Mouse (Mus musculus) CH12.LX (cell line): Measurements from ENCODE around the gene Man1a2. TPM values are rescaled to one million over a fixed set of nuclear protein-coding genes. Genes with fewer than 3 reads are reported as not detected.
A peak's percentile ranks its signal among the peaks of the same experiment; 100 is the strongest.

Experiments
- EP300 ChIP-seq: IDR thresholded peaks from 2 replicates; pipeline ENCODE4 v1.6.1; 2011; ENCODE audit warnings: low read length, improper control_type of control experiment
- ETS1 ChIP-seq: conservative IDR thresholded peaks from 2 replicates; pipeline ENCODE4 v1.6.1; 2012; ENCODE audit warnings: low read depth, mild to moderate bottlenecking, inconsistent platforms, low read length, improper control_type of control experiment, moderate library complexity
- GABPA ChIP-seq: IDR thresholded peaks from 2 replicates; pipeline ENCODE4 v1.6.1; 2012; ENCODE audit warnings: low read depth, low read length, improper control_type of control experiment, inconsistent platforms; ENCODE audit not compliant: insufficient replicate concordance
- HCFC1 ChIP-seq: IDR thresholded peaks from 2 replicates; pipeline ENCODE4 v1.6.1; 2012; ENCODE audit warnings: low read depth, mild to moderate bottlenecking, inconsistent platforms, low read length, improper control_type of control experiment
- IRF4 ChIP-seq: IDR thresholded peaks from 2 replicates; pipeline ENCODE4 v1.6.1; 2014; ENCODE audit warnings: low read depth, mild to moderate bottlenecking, inconsistent platforms, low read length, improper control_type of control experiment
- JUND ChIP-seq: conservative IDR thresholded peaks from 2 replicates; pipeline ENCODE4 v1.6.1; 2011; ENCODE audit warnings: low read depth, low read length, improper control_type of control experiment
- MAFK ChIP-seq: IDR thresholded peaks from 2 replicates; pipeline ENCODE4 v1.6.1; 2011; ENCODE audit warnings: low read length, improper control_type of control experiment; ENCODE audit not compliant: insufficient replicate concordance
- MAX ChIP-seq: IDR thresholded peaks from 2 replicates; pipeline ENCODE4 v1.6.1; 2011; ENCODE audit warnings: low read length, improper control_type of control experiment
- MAZ ChIP-seq: IDR thresholded peaks from 2 replicates; pipeline ENCODE4 v1.6.1; 2012; ENCODE audit warnings: low read depth, mild to moderate bottlenecking, inconsistent platforms, low read length, improper control_type of control experiment, moderate library complexity
- MYC ChIP-seq: IDR thresholded peaks from 2 replicates; pipeline ENCODE4 v1.6.1; 2011; ENCODE audit warnings: low read depth, mild to moderate bottlenecking, improper control_type of control experiment, low read length
- POLR2A ChIP-seq: IDR thresholded peaks from 2 replicates; pipeline ENCODE4 v1.6.1; 2011; ENCODE audit warnings: low read depth, mild to moderate bottlenecking, improper control_type of control experiment, low read length
- POLR2AphosphoS2 ChIP-seq: IDR thresholded peaks from 2 replicates; pipeline ENCODE4 v1.6.1; 2011; ENCODE audit warnings: low read depth, low read length, improper control_type of control experiment
- RCOR1 ChIP-seq: conservative IDR thresholded peaks from 2 replicates; pipeline ENCODE4 v1.6.1; 2012; ENCODE audit warnings: low read depth, mild to moderate bottlenecking, inconsistent platforms, low read length, improper control_type of control experiment
- SIN3A ChIP-seq: IDR thresholded peaks from 2 replicates; pipeline ENCODE4 v1.6.1; 2012; ENCODE audit warnings: low read length, improper control_type of control experiment, inconsistent platforms
- SMC3 ChIP-seq: IDR thresholded peaks from 2 replicates; pipeline ENCODE4 v1.6.1; 2011; ENCODE audit warnings: low read depth, low read length, improper control_type of control experiment
- USF1 ChIP-seq: IDR thresholded peaks from 2 replicates; pipeline ENCODE4 v1.6.1; 2014; ENCODE audit warnings: low read depth, mild to moderate bottlenecking, inconsistent platforms, low read length, improper control_type of control experiment
- USF2 ChIP-seq: conservative IDR thresholded peaks from 2 replicates; pipeline ENCODE4 v1.6.1; 2011; ENCODE audit warnings: low read depth, low read length, improper control_type of control experiment
- ZMIZ1 ChIP-seq: IDR thresholded peaks from 2 replicates; pipeline ENCODE4 v1.6.1; 2012; ENCODE audit warnings: low read depth, mild to moderate bottlenecking, inconsistent platforms, low read length, improper control_type of control experiment
- polyA plus RNA-seq: library from polyadenylated mRNA; unstranded; fragments of >175 nt; gene quantifications from 2 replicates; pipeline ENCODE4 v1.2.1, GENCODE M21; 2012; ENCODE audit warnings: low read depth; ENCODE audit not compliant: insufficient read length
- total RNA-seq, 2 experiments: library from RNA; depleted of rRNA; stranded (reverse); fragments of 300-350 nt in 1 of 2; fragments of >200 nt in 1 of 2; gene quantifications; 2 replicates each; pipeline ENCODE4 v1.2.3; 2012 to 2014

Gene Man1a2
- total and polyA plus RNA-seq, 3 experiments: 31.1 to 73.6 (median 53.5) TPM

DNA sequence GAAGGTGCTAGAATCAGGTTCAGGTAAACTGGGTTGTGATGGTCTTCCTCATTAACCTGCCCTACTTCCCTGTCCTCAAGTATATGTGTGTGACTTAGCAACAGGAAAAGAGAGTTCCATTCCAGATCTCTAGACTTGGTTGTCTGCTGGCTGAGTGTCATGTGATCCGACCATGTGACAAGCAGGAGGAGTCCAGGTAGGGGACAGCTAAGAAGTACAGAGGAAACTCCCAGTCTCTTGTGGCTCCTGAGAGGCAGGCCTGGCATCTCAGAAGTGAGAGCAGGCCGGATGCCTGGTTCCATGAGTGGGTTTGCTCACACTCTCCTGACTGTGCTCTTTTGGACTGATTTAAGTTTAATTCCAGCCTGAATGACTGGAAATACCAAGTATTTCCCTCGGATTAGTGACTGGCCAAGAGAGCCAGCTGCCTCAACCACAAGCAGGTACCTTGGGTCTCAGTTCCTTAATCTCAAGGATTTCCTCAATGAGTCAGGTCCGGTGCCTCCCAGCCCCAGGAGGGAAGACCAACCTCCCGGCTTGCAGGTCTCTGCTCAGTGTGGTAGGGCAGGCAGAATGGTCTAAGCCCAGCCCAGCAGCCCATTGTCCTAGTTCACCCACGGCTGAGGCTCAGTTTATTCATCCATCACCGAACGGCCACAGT lies 170.1 kb downstream of the Man1a2 start (continued):
- TF ChIP-seq GABPA: no peak
- no peak for TF ChIP-seq ZMIZ1
- no peak for TF ChIP-seq SMC3
- peak; percentile 79 for TF ChIP-seq EP300
- TF ChIP-seq SIN3A: no peak
- TF ChIP-seq JUND: no peak
- peak; percentile 61 for TF ChIP-seq ETS1
- no peak for TF ChIP-seq RCOR1
- TF ChIP-seq MAZ: no peak
- TF ChIP-seq MAFK: no peak
- TF ChIP-seq USF1: peak; percentile 86
- no peak for TF ChIP-seq POLR2A
- TF ChIP-seq MYC: no peak
- peak; percentile 90 for TF ChIP-seq USF2
- TF ChIP-seq MAX: peak; percentile 80
- TF ChIP-seq POLR2AphosphoS2: no peak
- TF ChIP-seq IRF4: peak; percentile 79
- 0 out of 2 replicates have a peak, but pooled peaks have one; percentile 20 for TF ChIP-seq HCFC1

Other genes with a start within 250 kb of the Man1a2 start
- gene Tent5c, start 196.2 kb downstream of the Man1a2 start, total RNA-seq (2012; rRNA removed): 12.3 and 18.6 TPM in 2 replicates
- gene Tent5c, start 196.2 kb downstream of the Man1a2 start, total RNA-seq (2014; rRNA removed): 9.5 and 10.6 TPM in 2 replicates
- gene Tent5c, start 196.2 kb downstream of the Man1a2 start, polyA plus RNA-seq: 16.0 and 18.7 TPM in 2 replicates
- 0.04 TPM in 1 of 2 replicates, not detected in the other for gene Vtcn1, start 140.0 kb upstream of the Man1a2 start, total RNA-seq (2012; rRNA removed)
- not detected in 2 replicates for gene Vtcn1, start 140.0 kb upstream of the Man1a2 start, total RNA-seq (2014; rRNA removed)
- gene Vtcn1, start 140.0 kb upstream of the Man1a2 start, polyA plus RNA-seq: 0.14 TPM in 1 of 2 replicates, not detected in the other
- 3.4 and 4.4 TPM in 2 replicates for gene Trim45, start 236.7 kb upstream of the Man1a2 start, total RNA-seq (2012; rRNA removed)
- 2.2 and 2.7 TPM in 2 replicates for gene Trim45, start 236.7 kb upstream of the Man1a2 start, total RNA-seq (2014; rRNA removed)
- 2.1 and 3.3 TPM in 2 replicates for gene Trim45, start 236.7 kb upstream of the Man1a2 start, polyA plus RNA-seq